Mouse (Mus musculus): ENCODE data around the gene Cyp2b10.

- no peak for TF ChIP-seq CTCF (IDR thresholded peaks at IDR 0.05; ENCODE audit: extremely low read depth, insufficient read depth, insufficient read length, insufficient replicate concordance)
- no peak for TF ChIP-seq POLR2A (IDR thresholded peaks at IDR 0.05; ENCODE audit: low read depth, low read length)
Measured at GRCm38 (mm10) chr7:25878735-25879134, 18.7 kb upstream of the Cyp2b10 start.

Data from spleen, adult 2 months (tissue).